Mouse (Mus musculus): ENCODE measurements around the gene Anks6.
A peak's percentile ranks its signal among the peaks of the same experiment; 100 is the strongest.
"Not testable (repeated sequence)": the region's sequence is repeated elsewhere in the genome, so short reads cannot be mapped to it uniquely, and the experiment has no call there.

Gene Anks6

DNA sequence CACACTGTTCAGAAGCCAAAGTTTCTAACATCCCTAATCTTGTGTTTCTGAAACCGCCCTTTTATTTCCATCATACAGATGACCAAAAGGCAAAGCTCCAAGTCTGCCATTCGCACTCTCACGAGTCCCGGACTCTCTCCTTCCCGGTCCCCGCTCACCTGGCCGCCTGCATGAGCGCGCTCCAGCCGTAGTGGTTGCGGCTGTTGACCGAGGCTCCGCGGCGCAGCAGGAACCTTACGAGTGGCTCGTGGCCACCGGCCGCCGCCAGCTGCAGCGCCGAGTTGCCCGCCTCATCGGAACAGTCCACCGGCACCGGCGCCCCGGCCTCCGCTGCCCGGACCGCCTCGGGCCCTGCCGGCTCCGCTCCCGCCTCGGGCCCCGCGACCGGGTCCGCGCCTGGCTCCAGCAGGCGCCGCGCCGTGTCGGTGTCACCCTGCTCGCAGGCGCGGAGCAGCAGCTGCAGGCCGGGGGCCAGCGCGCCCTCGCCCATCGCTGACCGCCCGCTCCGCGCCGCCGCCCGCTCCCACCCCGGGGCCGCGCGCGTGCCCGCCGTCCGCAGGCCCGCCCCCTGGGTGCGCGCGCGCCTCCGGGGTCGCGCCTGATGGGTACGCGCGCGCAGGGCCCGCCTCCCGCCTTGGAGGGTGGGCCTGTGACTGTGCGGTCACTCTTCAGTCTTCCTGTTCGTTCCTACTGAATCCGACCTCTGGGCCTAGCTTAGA is at the start of gene Anks6:
Gene Anks6 (minus strand): TSS at position 637 of the 719 bp plus-strand sequence.
- DNase-seq (ENCODE audit: low read depth), result peak; percentile 33

DNA sequence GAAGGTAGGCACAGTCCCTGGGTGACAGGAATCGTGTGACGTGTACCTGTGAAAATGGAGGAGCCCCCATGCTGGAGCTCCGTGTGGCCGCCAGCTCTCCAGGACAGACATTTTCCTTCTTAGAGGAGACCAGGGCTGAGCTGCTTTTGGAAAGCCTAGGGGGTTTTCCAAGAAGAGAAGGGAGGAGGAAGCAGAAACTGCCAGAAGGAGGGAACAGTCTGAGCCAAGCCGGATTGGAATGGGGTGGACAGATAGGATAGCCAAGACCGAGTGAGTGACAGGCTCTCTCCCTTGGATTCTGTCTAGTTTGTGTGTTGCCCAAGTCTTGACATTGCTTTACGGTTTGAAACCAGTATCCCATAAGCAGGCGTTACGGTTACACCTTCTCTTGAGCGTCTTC is 46.3 kb upstream of the Anks6 start:
- no peak for DNase-seq (ENCODE audit: low read depth)

DNA sequence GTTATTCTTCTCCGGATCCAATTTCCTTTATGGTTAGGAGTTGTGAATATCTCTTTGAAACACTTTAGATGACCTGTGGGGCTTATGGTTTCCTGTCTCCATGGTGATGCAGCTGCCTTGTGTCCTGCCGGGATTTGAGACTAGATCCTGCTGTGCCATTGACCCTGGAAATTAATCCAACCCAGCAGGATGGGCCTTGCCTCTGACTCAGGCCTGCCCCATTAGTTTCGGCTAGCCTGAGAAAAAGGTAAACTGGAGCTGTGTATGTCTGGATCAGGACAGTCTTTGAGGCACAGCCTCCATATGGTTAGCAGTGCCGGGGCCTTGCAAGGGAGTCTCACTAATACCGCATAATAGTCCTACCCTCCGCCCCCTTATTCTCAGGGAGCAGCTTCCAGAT is 36.4 kb upstream of the Anks6 start:
- DNase-seq (ENCODE audit: low read depth), result no peak

DNA sequence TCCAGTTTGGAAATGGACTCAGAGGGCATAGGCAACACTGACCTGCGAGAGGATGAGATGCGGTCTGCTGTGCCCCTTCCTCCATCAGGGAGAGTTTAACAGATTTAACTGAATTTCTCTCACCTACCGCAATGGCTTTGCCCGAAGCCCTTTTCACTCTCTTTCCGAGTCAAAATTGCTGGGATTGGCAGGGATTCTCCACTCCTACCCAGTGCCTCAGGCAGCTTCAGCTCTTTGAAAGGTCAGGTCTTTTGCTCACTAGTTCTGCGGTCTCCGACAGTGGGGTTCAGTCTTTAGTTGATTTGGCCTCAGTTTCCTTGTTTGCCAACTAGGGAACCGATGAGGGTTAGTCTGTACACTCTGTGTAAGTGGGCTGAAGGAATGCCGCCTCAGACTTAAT is 35.9 kb upstream of the Anks6 start:
- no peak for DNase-seq (ENCODE audit: low read depth)

DNA sequence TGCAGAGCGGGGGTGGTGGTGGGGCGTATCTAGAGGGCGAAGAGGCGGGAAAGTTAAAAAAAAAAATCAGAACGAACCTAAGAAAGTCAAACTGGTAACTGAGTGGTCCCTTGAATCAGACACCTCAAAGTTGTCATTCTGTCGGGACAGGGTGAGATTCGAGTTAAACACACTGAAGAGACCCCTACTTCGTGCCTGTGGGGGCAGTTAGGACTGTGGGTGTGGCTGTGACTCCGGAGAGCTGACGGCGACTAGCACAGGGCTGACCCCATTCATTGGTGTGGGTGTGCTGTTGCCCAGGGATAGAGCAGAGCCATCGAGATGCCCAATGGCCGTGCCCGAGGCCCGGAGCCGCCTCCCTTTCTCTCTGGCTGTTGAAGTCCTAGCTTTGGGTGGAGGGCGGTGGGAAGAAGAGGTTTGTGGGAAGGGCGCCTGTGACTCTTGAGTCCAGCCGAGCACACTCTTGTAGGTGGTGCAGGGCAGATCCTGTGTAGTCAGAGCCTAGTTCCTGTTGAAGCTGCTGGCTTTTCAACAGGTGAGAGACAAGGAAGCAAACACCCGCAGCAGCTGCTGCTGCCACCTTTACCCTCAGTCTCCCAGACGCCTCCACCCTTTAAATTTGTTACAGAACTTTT is 35.3 kb upstream of the Anks6 start:
- DNase-seq (ENCODE audit: low read depth), result peak; percentile 42

DNA sequence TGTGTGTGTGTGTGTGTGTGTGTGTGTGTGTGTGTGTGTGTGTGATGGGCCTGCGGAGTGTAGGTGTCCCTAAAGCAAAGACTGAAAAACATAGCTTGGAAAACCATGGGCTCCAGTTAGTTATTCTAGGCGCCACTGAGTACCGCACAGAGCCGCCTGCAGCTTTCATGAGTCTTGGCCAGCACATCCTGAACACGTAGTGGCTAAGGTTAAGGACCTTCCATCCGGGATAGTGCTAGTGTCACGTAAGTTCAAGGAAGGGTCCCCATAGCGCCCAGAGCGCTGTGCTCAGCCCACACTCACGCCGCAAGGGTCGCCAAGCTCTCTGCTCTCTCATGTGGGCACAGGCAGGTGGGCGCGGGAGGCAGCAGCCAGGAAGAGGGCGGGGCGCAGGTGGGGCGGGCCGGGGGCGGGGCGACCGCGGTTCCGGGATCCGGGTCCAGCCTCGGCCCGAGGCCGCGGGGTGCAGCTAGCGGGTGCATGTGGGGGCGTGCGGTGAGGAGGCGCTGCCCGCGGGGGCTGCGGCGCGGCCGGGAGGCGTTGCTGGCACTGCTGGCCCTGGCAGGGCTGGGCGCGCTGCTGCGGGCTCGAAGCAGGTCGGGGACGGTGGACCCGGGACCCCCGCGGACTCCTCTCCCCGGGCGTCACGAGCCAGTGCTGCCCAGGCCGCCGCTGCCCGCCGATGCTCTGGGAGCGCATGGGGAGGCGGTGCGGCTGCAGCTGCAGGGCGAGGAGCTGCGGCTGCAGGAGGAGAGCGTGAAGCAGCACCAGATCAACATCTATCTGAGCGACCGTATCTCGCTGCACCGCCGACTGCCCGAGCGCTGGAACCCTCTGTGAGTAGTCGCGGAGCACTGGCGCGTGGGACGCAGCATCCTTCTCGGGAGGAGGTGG is 34.5 kb upstream of the Anks6 start, which contains the start of gene Galnt12:
Gene Galnt12 (plus strand): TSS at position 417 of the 894 bp plus-strand sequence.
- DNase-seq (ENCODE audit: low read depth), result peak; percentile 82

DNA sequence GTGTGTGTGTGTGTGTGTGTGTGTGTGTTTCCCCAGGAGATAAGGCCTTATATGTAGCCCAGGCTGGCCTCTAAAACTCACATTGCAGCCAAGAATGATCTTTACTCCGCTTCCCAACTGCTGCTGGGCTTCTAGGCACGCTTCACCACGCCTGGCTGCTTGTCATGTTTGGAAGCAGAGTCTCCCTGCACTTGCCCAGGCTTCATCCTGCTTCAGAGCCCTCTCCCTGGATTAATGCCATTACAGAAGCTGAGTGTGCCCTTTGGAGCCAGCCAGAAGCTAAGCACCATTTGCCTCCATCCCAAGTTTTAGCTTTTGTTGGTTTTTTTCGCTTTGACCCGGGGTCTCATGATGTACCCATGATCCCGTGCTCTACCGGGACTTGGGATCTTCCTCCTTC is 31.4 kb upstream of the Anks6 start:
- DNase-seq (ENCODE audit: low read depth), result no peak

DNA sequence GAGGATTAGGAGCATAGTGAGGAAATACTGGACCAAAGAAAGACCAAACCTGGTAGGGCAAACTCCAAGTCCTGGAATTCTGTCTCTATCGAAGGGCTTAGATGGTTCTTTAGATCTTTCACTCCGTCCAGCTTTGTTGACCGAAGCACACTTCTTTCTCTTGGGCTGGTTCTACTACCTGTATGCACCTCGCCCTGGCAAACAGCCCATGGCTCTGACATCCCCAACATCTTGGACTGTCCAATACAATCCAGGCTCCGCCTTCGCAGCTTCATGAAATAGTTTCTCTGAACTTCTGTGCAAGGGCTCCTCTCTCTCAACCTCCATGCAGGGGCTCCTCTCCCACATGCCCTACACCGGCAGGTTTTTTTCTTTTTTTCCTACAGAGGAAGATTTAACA is 26.6 kb upstream of the Anks6 start:
- no peak for DNase-seq (ENCODE audit: low read depth)

DNA sequence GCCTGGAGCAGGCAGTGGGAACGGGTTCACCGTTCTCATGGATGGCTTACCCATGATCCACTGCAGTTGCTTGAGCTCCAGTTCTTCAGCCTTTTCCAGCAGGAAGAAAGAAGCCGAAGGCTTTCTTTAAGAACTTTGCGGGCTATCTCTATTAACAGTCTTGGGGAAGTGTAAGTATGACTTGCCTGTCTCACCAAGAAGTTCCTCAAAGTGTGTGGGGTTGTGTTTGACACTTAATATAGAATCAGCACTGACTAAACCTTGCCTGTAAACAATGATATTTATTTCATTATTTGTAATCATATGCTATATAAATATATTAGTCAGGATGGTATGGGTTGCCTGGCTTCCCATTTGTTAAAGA is 23.4 kb upstream of the Anks6 start:
- DNase-seq (ENCODE audit: low read depth), result no peak

DNA sequence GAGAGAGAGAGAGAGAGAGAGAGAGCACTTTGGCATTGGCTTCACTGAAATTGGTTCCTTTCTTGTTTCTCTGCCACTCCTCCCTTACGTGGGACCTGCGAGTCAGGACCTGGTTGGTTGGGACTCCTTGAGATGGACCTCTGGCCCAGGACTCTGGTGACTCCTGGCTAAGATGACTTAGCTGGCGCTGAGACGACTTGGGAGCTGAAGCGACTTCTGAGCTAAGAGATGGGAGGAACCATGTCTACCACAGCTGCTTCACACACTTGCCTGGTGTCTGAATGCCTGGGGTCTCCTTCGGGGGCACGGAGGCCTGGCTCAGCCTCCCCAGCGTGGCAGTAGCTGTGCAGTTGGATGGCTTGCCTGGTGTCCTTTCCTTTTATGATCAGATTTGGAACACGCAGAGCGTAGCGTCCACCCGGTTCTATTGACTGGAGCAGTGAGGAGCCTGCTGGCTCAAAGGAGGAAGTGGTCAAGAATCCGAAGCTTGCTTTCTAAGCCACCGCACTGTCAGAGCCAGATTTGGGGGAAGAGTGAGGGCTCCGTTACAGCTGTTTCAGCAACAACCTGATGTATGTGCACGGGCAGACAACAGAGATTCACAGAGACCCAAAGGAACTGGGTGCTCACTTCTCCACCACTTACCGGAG is 22.9 kb upstream of the Anks6 start:
- DNase-seq (ENCODE audit: low read depth), result no peak

DNA sequence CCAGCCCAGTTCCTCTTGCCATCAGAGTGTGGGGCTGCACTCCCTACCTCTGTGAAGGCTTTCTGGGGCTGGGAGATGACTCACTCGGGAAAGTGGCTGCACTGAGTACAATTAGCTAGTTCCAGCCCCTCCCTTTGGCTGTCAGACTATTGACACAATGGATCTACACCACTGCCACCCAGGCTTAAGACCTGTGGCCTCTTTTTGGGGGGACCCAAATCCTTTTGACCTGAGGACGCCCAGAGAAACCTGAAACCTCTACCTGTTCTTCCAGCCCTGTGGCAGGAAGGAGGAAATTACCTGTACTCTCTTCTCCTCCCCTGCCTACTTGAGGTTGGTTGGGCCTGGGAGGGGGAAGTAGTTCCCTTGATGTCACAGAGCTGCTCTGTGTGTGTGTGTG is 17.8 kb upstream of the Anks6 start:
- no peak for DNase-seq (ENCODE audit: low read depth)

DNA sequence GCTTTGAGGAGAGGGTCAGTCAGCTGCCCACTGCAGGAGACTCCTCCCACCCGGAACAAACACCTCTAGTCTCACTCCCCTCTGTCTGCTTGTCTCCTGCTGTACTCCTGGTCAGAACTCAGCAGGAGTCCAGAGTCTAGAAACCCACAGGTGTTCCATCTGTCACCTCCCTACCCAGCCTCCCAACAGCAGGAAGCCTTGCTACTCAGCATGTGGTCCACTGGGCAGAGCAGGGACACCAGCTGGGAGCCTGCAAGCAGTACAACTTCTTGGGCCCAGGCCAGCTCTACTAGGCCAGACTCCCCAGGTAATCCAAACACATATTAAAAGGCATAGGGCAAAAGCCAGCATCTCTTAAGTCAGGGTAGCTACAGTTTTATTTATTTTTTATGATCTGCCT is 3.7 kb upstream of the Anks6 start:
- DNase-seq (ENCODE audit: low read depth), result no peak

DNA sequence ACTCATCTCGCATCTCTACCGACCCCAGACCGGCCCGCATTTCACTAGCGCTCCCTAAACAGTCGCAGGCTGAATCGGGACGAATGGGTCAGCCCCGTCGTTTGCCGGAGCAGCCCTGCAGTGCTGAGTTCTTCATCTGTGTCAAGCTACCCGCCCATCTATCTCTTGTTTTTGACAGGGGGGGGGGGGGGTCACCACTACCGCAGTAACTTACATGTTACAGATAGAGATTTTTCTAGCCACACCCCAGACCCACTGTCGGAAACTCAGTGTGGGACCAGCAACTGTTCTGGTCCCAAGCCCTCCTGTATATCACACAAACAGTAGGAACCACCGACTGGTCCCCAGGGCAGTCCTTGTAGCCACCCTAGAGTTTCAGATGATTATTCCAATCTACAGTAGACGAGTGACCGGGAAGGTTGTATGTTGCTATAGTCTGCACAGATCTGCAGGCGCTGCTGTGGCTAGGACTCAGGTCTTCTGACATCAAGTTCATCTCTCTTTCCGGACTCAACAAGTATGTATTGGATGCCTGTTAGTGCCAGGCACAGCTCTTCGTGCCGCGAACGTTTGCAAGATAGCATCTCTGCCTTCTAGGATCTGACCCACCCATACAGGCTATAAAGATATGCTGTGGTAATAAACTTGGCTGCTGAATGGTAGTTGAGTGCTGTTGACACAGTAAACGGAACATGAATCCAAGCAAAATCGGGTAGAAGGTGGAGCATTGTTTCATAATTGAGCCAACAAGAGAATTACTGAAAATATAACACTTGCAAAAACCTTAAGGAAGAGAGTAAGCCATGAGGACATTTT is 491 bp upstream of the Anks6 start:
- no peak for DNase-seq (ENCODE audit: low read depth)

DNA sequence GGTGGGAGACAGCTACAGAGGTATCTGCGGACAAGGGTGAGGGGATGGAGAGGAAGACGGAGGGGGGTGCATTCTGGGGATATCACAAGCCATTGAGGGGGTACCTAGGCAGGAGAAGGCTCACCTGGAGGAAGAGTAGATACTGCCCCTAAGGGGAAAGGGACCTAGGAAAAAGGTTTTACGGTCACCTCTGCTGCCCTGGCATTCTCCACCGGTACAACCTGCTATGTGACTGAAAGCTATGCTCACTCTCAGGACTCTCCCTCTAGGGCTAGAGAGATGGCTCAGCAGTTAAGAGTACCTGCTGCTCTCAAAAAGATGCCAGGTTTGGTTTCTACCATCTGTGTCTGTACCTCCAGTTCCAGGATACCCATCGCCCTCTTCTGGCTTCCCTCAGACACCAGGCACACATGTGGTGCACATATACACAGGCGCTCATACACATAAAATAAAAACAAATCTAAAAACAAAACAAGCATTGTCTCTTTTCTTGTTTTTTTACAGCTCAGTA is 1.6 kb downstream of the Anks6 start:
- DNase-seq (ENCODE audit: low read depth), result no peak

DNA sequence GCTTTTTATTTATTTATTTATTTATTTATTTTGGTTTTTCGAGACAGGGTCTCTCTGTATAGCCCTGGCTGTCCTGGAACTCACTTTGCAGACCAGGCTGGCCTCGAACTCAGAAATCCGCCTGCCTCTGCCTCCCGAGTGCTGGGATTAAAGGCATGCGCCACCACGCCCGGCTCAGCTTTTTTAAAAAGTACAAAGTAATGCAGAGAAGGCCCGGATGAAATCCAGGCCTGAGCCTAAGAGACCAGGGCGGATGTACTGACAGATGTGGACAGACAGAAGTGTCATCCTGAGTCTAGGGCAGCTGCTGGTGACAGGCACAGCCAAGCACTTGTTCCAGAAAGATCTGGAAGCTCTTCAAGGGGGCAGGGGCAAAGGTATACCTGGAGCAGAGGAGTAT is 2.1 kb downstream of the Anks6 start:
- DNase-seq (ENCODE audit: low read depth), result not testable (repeated sequence)

DNA sequence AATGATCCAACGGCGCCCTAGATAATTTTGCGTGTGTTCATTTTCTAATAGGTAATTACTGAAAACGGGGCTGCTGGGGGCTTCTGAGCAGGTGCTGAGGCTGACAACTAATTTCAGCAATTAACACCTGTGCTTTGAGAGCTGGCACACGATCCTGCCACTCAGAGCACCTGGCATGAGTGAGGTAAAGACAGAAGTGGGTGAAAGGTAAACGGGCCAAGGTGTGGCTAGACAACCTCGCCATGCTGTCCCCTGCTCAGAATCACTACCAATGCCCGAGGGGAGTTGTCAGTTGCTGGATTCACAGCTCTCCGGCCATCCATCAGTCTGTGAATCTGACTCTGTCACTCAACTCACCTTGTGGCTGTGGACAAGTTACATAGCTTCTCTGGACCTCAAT is 5.3 kb downstream of the Anks6 start:
- DNase-seq (ENCODE audit: low read depth), result no peak

DNA sequence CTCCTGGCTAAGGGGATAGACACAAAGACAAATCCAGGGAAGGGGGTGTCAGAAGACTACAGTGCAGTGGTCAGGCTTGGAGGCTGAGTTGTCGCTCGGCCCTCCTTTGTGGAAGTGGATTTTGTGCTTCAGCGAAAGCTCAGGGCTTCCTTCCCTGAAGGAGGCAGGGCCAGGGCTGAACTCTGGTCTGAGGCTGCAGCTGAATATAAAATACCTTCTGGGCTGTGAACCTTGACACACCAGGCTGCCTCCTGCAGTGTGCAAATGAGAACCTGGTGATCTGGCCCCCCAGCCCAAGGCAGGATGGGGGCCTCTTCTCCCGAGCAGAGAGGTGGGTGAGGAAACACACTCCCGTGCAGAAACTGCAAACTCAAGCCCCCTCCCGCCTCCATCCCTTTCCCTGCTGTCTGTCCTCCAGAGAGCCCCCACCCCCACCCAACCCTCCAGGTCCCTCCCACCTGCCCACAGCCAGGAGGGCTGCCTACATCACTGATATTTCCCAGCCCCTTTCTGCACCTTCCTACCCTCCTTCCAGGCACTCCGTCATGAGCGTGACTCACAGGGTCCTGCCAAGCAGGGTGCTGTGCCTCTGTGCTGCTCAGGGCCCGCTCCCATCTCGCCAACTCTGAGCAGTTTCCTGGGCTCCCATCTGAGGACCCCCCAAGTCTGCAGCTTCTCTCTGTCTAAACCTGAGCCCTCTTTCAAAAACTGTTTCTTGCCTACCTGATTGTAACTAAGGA is 6.4 kb downstream of the Anks6 start:
- DNase-seq (ENCODE audit: low read depth), result no peak

DNA sequence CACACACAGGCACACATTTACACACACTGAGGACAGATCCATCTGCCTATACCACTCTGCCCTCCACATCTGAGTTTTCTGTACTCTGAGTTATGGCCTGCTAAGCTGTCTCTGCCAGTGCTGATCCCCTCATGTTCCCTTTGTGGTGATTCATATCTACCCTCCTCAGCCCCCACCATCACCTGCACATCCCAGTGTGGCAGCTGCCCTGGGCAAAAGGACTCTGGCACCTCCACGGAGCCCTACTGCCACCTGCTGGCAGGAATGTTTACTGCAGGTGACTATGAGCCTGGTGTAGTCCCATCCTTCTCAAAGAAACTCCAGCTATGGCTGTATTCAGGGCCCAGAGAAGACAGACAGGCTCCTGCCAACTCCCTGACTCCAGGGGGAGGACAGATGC is 7.1 kb downstream of the Anks6 start:
- DNase-seq (ENCODE audit: low read depth), result peak; percentile 78

DNA sequence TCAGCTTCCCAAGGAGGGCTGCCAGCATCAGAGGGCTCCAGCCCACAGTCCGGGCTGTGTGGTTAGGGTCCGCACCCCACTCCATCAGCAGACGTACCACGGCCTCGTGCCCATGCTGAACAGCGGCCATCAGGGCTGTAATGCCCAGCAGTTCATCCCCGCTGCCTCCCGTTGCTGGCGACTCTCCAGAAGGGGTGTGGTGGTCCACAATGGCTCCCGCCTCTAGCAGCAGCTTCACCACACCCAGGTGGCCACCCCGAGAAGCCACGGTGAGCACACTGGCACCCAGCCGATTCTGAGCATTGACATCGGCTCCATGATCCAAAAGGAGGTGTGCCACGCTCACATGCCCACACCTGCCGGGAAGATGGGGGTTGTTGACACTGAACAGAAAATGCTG is 8.0 kb downstream of the Anks6 start:
- DNase-seq (ENCODE audit: low read depth), result no peak

DNA sequence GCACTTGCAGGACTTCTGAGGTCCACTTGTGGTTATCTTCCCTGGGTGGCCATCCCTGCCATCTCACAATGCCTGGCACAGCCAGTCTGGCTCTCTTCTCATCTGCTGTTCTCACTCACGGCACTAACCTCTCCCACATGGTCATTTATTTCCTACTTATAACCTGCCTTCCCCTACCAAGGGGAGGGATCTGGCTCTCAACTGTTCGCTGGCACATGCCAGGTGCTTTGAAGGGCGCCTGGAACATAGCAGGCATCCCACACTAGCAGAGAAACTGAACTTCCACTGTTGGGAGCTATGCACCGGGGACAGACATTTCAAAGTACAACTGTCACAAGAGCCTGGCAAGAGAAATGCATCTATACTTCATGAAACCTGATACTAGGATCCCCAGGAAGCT is 9.5 kb downstream of the Anks6 start:
- DNase-seq (ENCODE audit: low read depth), result no peak

DNA sequence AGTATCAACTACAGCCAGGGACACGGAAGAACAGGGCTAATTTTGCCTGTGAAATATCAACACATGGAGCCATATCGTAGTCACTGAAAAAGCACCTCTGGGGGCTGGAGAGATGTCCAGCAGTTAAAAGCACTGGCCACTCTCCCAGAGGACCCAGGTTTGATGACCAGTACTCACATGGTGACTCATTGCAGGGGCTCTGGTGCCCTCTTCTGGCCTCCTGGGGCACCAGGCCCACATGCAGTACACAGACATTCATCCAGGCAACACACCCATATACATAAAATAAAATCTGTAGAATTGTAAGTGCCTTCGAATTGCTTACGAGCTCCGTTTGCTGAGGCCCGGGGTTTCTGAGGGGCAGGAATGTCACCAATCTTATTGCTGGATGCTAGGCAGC is 10.3 kb downstream of the Anks6 start:
- DNase-seq (ENCODE audit: low read depth), result no peak
